Mouse (Mus musculus): ENCODE data around the gene Car9. TPM values are rescaled to one million over a fixed set of nuclear protein-coding genes. Genes with fewer than 3 reads are reported as not detected.

Gene Car9
- total and polyA plus RNA-seq, 3 experiments: not detected

- peak overlapping the region; percentile 60 for H3K4me2 ChIP-seq (ENCODE audit: insufficient read depth, low read depth, poor library complexity, severe bottlenecking)
- peaks cover 2% of the 10 kb centered on the region for H3K27me3 ChIP-seq (replicated peaks)
- H3K4me1 ChIP-seq (ENCODE audit: control insufficient read depth in 1 of 2, insufficient read depth in 2 of 2): peaks cover 0 to 11% of the 10 kb centered on the region in 2 experiments; a peak in 2 of 4 replicates
- in situ Hi-C loops (cut with MboI; ENCODE audit: low pct_ligation_motif_present, low pct_unique_long_range_greater_than_20kb, low sequenced_read_pairs): no loop called here
- TF ChIP-seq ZKSCAN1 (IDR thresholded peaks at IDR 0.05; ENCODE audit: borderline replicate concordance, low read depth, low read length) (no peak), SIN3A (IDR thresholded peaks at IDR 0.05; ENCODE audit: low read length) (peak; percentile 14; the same call in 1 of the 2 replicates), MYC (IDR thresholded peaks at IDR 0.05; ENCODE audit: low read depth, low read length) (0 out of 2 replicates have a peak, but pooled peaks have one; percentile 8), NRF1 (IDR thresholded peaks at IDR 0.05; ENCODE audit: low read depth, low read length) (peak; percentile 89), MXI1 (IDR thresholded peaks at IDR 0.05; ENCODE audit: low read depth, low read length) (peak; percentile 17; the same call in 1 of the 2 replicates), RAD21 (IDR thresholded peaks at IDR 0.05; ENCODE audit: low read depth, low read length) (no peak), UBTF (IDR thresholded peaks at IDR 0.05; ENCODE audit: low read depth, low read length) (peak; percentile 67; the same call in 1 of the 2 replicates), MAX (IDR thresholded peaks at IDR 0.05; ENCODE audit: low read length) (peak; percentile 14; the same call in 1 of the 2 replicates), JUND (conservative IDR thresholded peaks at IDR 0.05; ENCODE audit: low read depth, low read length) (0 out of 2 replicates have a peak, but pooled peaks have one; percentile 38), POLR2A (IDR thresholded peaks at IDR 0.05; ENCODE audit: low read depth, low read length) (peak; percentile 90)
- H3K9me3 ChIP-seq (replicated peaks; ENCODE audit: low read length): peaks cover 6% of the 10 kb centered on the region
- peak overlapping the region; percentile 8; the same call in 1 of the 2 replicates for H3K27ac ChIP-seq (ENCODE audit: insufficient read depth, low read depth)
- dilution Hi-C loops (cut with MboI; ENCODE audit: extremely low pct_ligation_motif_present, extremely low pct_unique_long_range_greater_than_20kb, low sequenced_read_pairs): no loop called here
- H3K9ac ChIP-seq (ENCODE audit: insufficient read depth, low read depth): peak overlapping the region; percentile 78
- DNase-seq (ENCODE audit: extremely low read depth): peak; percentile 89
- no peaks in the 10 kb centered on the region for H3K79me2 ChIP-seq (replicated peaks; ENCODE audit: control insufficient read depth, extremely low read depth, insufficient read depth, poor library complexity, severe bottlenecking)
- H3K36me3 ChIP-seq (replicated peaks in 1 of 2; ENCODE audit: control insufficient read depth in 1 of 2, insufficient read depth in 1 of 2, low read length in 1 of 2): peaks cover 4 to 31% of the 10 kb centered on the region in 2 experiments
- peak overlapping the region; percentile 65 to 78 (median 73) for H3K4me3 ChIP-seq (replicated peaks in 1 of 3; ENCODE audit: low read depth in 2 of 3, low read length in 2 of 3, poor library complexity in 1 of 3)
Measured at GRCm38 (mm10) chr4:43493186-43493845, 13.4 kb upstream of the Car9 start.

DNA sequence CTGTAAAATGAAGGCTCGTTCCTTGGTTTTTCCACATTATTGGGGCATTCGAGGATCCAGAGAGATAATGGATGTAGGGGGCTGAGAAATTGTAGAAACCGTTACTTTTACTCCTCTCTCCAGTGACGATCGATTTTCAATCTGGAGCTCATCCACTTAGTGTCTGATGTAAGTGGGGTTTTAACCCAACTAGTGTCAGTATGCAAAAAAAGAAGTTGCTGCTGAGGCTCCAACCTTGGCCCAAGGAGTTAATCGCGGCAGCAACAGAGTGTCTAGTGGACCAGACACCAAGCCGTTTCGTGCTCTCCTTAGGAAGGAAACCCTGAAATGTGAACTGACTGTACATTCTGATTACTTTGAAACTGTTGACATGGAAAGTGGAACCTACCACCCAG lies 12.9 kb upstream of the Car9 start:
- H3K79me2 ChIP-seq (replicated peaks; ENCODE audit: control insufficient read depth, extremely low read depth, insufficient read depth, poor library complexity, severe bottlenecking): no peaks in the 10 kb centered on the region
- H3K27me3 ChIP-seq (replicated peaks): peaks cover 1% of the 10 kb centered on the region
- dilution Hi-C loops (cut with MboI; ENCODE audit: extremely low pct_ligation_motif_present, extremely low pct_unique_long_range_greater_than_20kb, low sequenced_read_pairs): no loop called here
- in situ Hi-C loops (cut with MboI; ENCODE audit: low pct_ligation_motif_present, low pct_unique_long_range_greater_than_20kb, low sequenced_read_pairs): no loop called here
- peak overlapping the region; percentile 78 for H3K9ac ChIP-seq (ENCODE audit: insufficient read depth, low read depth)
- TF ChIP-seq ZNF384 (IDR thresholded peaks at IDR 0.05; ENCODE audit: low read depth, low read length) (no peak), PAX5 (IDR thresholded peaks at IDR 0.05; ENCODE audit: low read length) (no peak), GABPA (IDR thresholded peaks at IDR 0.05; ENCODE audit: insufficient replicate concordance, low read depth, low read length) (no peak)
- H3K27ac ChIP-seq (ENCODE audit: insufficient read depth, low read depth): no peak overlapping the region
- H3K9me3 ChIP-seq (replicated peaks; ENCODE audit: low read length): peaks cover 6% of the 10 kb centered on the region
- H3K4me1 ChIP-seq (ENCODE audit: control insufficient read depth in 1 of 2, insufficient read depth in 2 of 2): peaks cover 0 to 14% of the 10 kb centered on the region in 2 experiments; a peak in 2 of 4 replicates
- H3K4me2 ChIP-seq (ENCODE audit: insufficient read depth, low read depth, poor library complexity, severe bottlenecking): peak overlapping the region; percentile 60
- peak overlapping the region; percentile 65 to 78 (median 73) for H3K4me3 ChIP-seq (replicated peaks in 1 of 3; ENCODE audit: low read depth in 2 of 3, low read length in 2 of 3, poor library complexity in 1 of 3)
- DNase-seq (ENCODE audit: extremely low read depth): peak; percentile 19
- H3K36me3 ChIP-seq (replicated peaks in 1 of 2; ENCODE audit: control insufficient read depth in 1 of 2, insufficient read depth in 1 of 2, low read length in 1 of 2): peaks cover 4 to 31% of the 10 kb centered on the region in 2 experiments

Measured in CH12.LX (cell line).